ENCODE assay signal across 8 mouse cellular contexts in the genomic region with DNA sequence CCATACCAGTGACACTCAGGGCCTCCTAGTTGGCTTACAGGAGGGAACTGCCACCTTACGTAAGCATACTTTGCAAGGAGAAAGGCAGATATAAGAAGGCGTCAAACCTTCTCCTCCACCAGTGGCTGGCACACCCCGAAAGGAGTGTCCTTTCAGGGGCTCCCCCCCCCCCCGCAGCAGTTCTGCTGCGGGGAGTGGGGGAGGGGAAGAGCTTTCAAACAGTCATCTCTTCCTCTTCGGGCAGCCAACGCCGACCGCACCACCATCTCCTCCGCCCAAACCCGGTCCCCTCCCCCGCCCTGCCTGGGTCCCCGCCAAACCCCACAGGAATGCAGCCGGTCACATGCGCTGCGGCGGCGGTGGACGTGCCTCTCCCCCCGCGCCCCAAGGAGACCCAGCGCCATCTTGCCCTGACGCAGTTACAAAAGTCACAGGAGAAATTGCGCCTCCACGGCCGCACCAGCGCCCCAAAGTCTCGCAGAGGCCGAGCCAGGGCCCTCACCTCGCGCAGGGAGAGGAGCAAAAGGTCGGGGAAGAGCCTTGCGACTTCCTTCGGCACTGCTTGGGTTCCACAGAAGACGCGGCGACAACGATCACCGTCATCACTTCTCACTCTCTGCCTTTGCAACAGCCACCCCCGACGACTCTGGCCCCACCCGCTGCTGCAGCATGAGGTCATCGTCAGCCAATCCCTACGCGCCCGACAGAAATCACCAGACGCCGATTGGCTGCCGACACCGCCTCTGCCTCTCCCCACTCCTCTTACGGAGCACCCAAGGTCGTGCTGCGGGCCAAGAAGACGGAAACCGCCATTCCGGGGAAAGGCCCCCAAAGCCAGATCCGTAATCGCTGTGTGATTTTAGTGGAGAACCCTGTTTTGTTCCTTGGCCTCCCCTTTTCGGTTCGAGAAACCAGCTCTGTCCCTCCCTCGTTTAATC. TPM values are rescaled to one million over a fixed set of nuclear protein-coding genes. Genes with fewer than 3 reads are reported as not detected.
A peak's percentile ranks its signal among the peaks of the same experiment; 100 is the strongest.
DNase-seq lines count a peak whose midpoint lies in the region; ATAC-seq and TF ChIP-seq lines count a peak whose summit lies in the region.

No protein-coding gene starts in this region.

- peak; percentile 93 for ATAC-seq in embryonic facial prominence, embryonic 12.5 days (ENCODE audit: insufficient number of reproducible peaks, insufficient read depth, low FRiP score, low TSS enrichment)
- ATAC-seq in limb, embryonic 11.5 days (ENCODE audit: insufficient number of reproducible peaks, low FRiP score, low TSS enrichment, low read depth), result peak; percentile 95
- peak; percentile 92 for ATAC-seq in midbrain, embryonic 13.5 days

- under 1% methylated on average over 60 of the region's 61 CpGs for WGBS in embryonic facial prominence, embryonic 12.5 days
- WGBS in limb, embryonic 11.5 days, result under 1% methylated on average over 48 of the region's 61 CpGs
- under 1% methylated on average over 60 of the region's 61 CpGs for WGBS in midbrain, embryonic 13.5 days
- under 1% methylated on average over 61 of the region's 61 CpGs for WGBS in small intestine, adult 2 months

- H3K9me3 ChIP-seq in embryonic facial prominence, embryonic 12.5 days, result no peaks in the 10 kb centered on the region
- H3K9me3 ChIP-seq in limb, embryonic 11.5 days (ENCODE audit: control insufficient read depth, low read length), result no peaks in the 10 kb centered on the region
- no peaks in the 10 kb centered on the region for H3K9me3 ChIP-seq in midbrain, embryonic 13.5 days

- H3K4me1 ChIP-seq in embryonic facial prominence, embryonic 12.5 days, result peaks cover 17% of the 10 kb centered on the region
- peaks cover 3% of the 10 kb centered on the region; the same call in 1 of the 2 replicates for H3K4me1 ChIP-seq in limb, embryonic 11.5 days (ENCODE audit: control insufficient read depth, insufficient read depth, low read length)
- H3K4me1 ChIP-seq in midbrain, embryonic 13.5 days (replicated peaks), result peaks cover 38% of the 10 kb centered on the region
- H3K4me1 ChIP-seq in small intestine, adult 2 months (ENCODE audit: control insufficient read depth, insufficient read depth, insufficient read length, low read length), result no peaks in the 10 kb centered on the region

- H3K27me3 ChIP-seq in embryonic facial prominence, embryonic 12.5 days, result no peaks in the 10 kb centered on the region
- H3K27me3 ChIP-seq in limb, embryonic 11.5 days (ENCODE audit: control insufficient read depth, insufficient read depth, low read length), result no peaks in the 10 kb centered on the region
- no peaks in the 10 kb centered on the region for H3K27me3 ChIP-seq in midbrain, embryonic 13.5 days
- H3K27me3 ChIP-seq in small intestine, adult 2 months (ENCODE audit: control insufficient read depth, insufficient read depth, low read length), result no peaks in the 10 kb centered on the region

- peak; percentile 91 for TF ChIP-seq POLR2A in small intestine, adult 2 months (IDR thresholded peaks at IDR 0.05; ENCODE audit: low read depth, low read length)

- DNase-seq in 3T3-L1 (ENCODE audit: low read depth, low spot score), result peak; percentile 98
- peak; percentile 99 for DNase-seq in adrenal gland, postnatal 36 days
- DNase-seq in heart, adult 11 months, result peak; percentile 100
- peak; percentile 98 for DNase-seq in kidney, adult 18-20 months
- peak; percentile 96 for DNase-seq in limb, embryonic 11.5 days (ENCODE audit: low spot score)

- no peak for TF ChIP-seq CTCF in small intestine, adult 2 months (IDR thresholded peaks at IDR 0.05; ENCODE audit: extremely low read depth, insufficient read length, insufficient replicate concordance, low read depth, low read length)

- peak overlapping the region; percentile 66 for H3K4me3 ChIP-seq in embryonic facial prominence, embryonic 12.5 days
- peak overlapping the region; percentile 94 for H3K4me3 ChIP-seq in limb, embryonic 11.5 days (ENCODE audit: low read depth, low read length)
- H3K4me3 ChIP-seq in midbrain, embryonic 13.5 days (replicated peaks), result peak overlapping the region; percentile 99
- peak overlapping the region; percentile 81 for H3K4me3 ChIP-seq in small intestine, adult 2 months (ENCODE audit: low read depth, low read length)

- H3K27ac ChIP-seq in embryonic facial prominence, embryonic 12.5 days, result peak overlapping the region; percentile 100
- peak overlapping the region; percentile 98 for H3K27ac ChIP-seq in limb, embryonic 11.5 days (replicated peaks; ENCODE audit: low read depth, low read length)
- peak overlapping the region; percentile 100 for H3K27ac ChIP-seq in midbrain, embryonic 13.5 days
- H3K27ac ChIP-seq in small intestine, adult 2 months (ENCODE audit: insufficient read depth, low read depth, low read length), result peak overlapping the region; percentile 99

- H3K9ac ChIP-seq in embryonic facial prominence, embryonic 12.5 days, result peak overlapping the region; percentile 98
- peak overlapping the region; percentile 98 for H3K9ac ChIP-seq in limb, embryonic 11.5 days (ENCODE audit: low read length)
- peak overlapping the region; percentile 100 for H3K9ac ChIP-seq in midbrain, embryonic 13.5 days (replicated peaks)

- 0 out of 2 replicates have a peak, but pooled peaks cover 2% of the 10 kb centered on the region for H3K36me3 ChIP-seq in embryonic facial prominence, embryonic 12.5 days
- H3K36me3 ChIP-seq in limb, embryonic 11.5 days (ENCODE audit: control insufficient read depth, insufficient read depth, low read length), result no peaks in the 10 kb centered on the region
- H3K36me3 ChIP-seq in midbrain, embryonic 13.5 days, result no peaks in the 10 kb centered on the region
- peaks cover 1% of the 10 kb centered on the region; the same call in 1 of the 2 replicates for H3K36me3 ChIP-seq in small intestine, adult 2 months (ENCODE audit: control insufficient read depth, insufficient read depth, low read length)

- peak overlapping the region; percentile 81 for H3K4me2 ChIP-seq in embryonic facial prominence, embryonic 12.5 days (replicated peaks)
- H3K4me2 ChIP-seq in limb, embryonic 11.5 days (ENCODE audit: low read depth, severe bottlenecking), result peak overlapping the region; percentile 76
- H3K4me2 ChIP-seq in midbrain, embryonic 13.5 days (replicated peaks), result peak overlapping the region; percentile 91

RNA-seq across cellular contexts. Expression of a gene that starts 1.3 kb away (rescaled TPM):
- 10 to 100 TPM; 63.5 to 68.5 TPM for total RNA-seq in adrenal gland, postnatal 36 days (2021)
- polyA plus RNA-seq in embryonic facial prominence, embryonic 12.5 days (2016; fragmentation: Nextera tagmentation; extraction: Ambion mirVana), result 118 and 120 TPM in 2 replicates
- polyA plus RNA-seq in limb, embryonic 11.5 days (2014; fragmentation: Nextera tagmentation; extraction: Ambion mirVana), result 87.4 and 90.6 TPM in 2 replicates
- 178 and 181 TPM in 2 replicates for polyA plus RNA-seq in midbrain, embryonic 13.5 days (2015; fragmentation: Nextera tagmentation; extraction: Ambion mirVana)
- 5.3 and 12.2 TPM in 2 replicates for polyA plus RNA-seq in small intestine, adult 2 months (2012; rRNA removed)

Comparison
In these comparisons a context has a peak if more than half of its experiments do, and no peak if none do; other contexts are left out.
1. Peak in every context shown above with its lines: DNase-seq, ATAC-seq, H3K4me3 ChIP-seq and H3K27ac ChIP-seq.